Mouse (Mus musculus) myocyte (in vitro differentiated cells): ENCODE measurements around the gene Zdhhc19. TPM values are rescaled to one million over a fixed set of nuclear protein-coding genes. Genes with fewer than 3 reads are reported as not detected.

ENCODE experiments used
- H3K27me3 ChIP-seq: one replicate; pipeline ENCODE4 v1.6.1; 2011; ENCODE audit not compliant: control insufficient read depth, insufficient read depth, insufficient read length
- H3K36me3 ChIP-seq: one replicate; pipeline ENCODE4 v1.6.1; 2011; ENCODE audit not compliant: control insufficient read depth, insufficient read depth
- H3K4me2 ChIP-seq: one replicate; pipeline ENCODE4 v1.6.1; 2011; ENCODE audit warnings: low read depth, control low read depth
- H3K4me3 ChIP-seq: one replicate; pipeline ENCODE4 v1.5.1; 2011; ENCODE audit warnings: mild to moderate bottlenecking, control low read depth, moderate library complexity
- H3K79me2 ChIP-seq: one replicate; pipeline ENCODE4 v1.6.1; 2011; ENCODE audit not compliant: control insufficient read depth, insufficient read depth
- H3ac ChIP-seq: one replicate; pipeline ENCODE4 v1.6.1; 2011; ENCODE audit not compliant: control insufficient read depth, insufficient read length
- CEBPB ChIP-seq: IDR thresholded peaks from 2 replicates; pipeline ENCODE4 v1.6.1; 2011; ENCODE audit warnings: mild to moderate bottlenecking, moderate library complexity; ENCODE audit not compliant: poor library complexity, insufficient read depth, severe bottlenecking
- E2F4 ChIP-seq: IDR thresholded peaks from one replicate; pipeline ENCODE4 v1.6.1; 2011; ENCODE audit warnings: mild to moderate bottlenecking, control low read depth, moderate library complexity; ENCODE audit not compliant: insufficient read depth
- MAX ChIP-seq: IDR thresholded peaks from one replicate; pipeline ENCODE4 v1.6.1; 2011; ENCODE audit warnings: low read depth, mild to moderate bottlenecking, control low read depth
- MYOD1 ChIP-seq, 3 experiments: IDR thresholded peaks; one replicate each; pipeline ENCODE4 v1.6.1; 2011; ENCODE audit warnings: control low read depth in 2 of 3, low read depth in 2 of 3, mild to moderate bottlenecking in 2 of 3, moderate library complexity in 1 of 3; ENCODE audit not compliant: insufficient read length in 2 of 3, control insufficient read depth in 1 of 3
- MYOG ChIP-seq, 3 experiments: IDR thresholded peaks; one replicate each; pipeline ENCODE4 v1.6.1; 2011; ENCODE audit warnings: control low read depth in 2 of 3, low read depth in 2 of 3, mild to moderate bottlenecking in 2 of 3; ENCODE audit not compliant: insufficient read length in 2 of 3, control insufficient read depth in 1 of 3, insufficient read depth in 1 of 3
- POLR2A ChIP-seq: IDR thresholded peaks from one replicate; pipeline ENCODE4 v1.6.1; 2011; ENCODE audit warnings: low read depth, mild to moderate bottlenecking, control low read depth, moderate library complexity; ENCODE audit not compliant: insufficient read length
- POLR2AphosphoS2 ChIP-seq: IDR thresholded peaks from one replicate; pipeline ENCODE4 v1.6.1; 2011; ENCODE audit warnings: low read depth, control low read depth; ENCODE audit not compliant: insufficient read length
- REST ChIP-seq: IDR thresholded peaks from one replicate; pipeline ENCODE4 v1.6.1; 2011; ENCODE audit warnings: mild to moderate bottlenecking, control low read depth, moderate library complexity; ENCODE audit not compliant: insufficient read depth, insufficient read length
- SRF ChIP-seq: IDR thresholded peaks from one replicate; pipeline ENCODE4 v1.6.1; 2011; ENCODE audit warnings: low read depth; ENCODE audit not compliant: control insufficient read depth, insufficient read length
- TCF12 ChIP-seq: IDR thresholded peaks from one replicate; pipeline ENCODE4 v1.6.1; 2011; ENCODE audit warnings: mild to moderate bottlenecking, control low read depth; ENCODE audit not compliant: poor library complexity, insufficient read depth, severe bottlenecking
- TCF3 ChIP-seq: IDR thresholded peaks from one replicate; pipeline ENCODE4 v1.6.1; 2011; ENCODE audit warnings: low read depth, control low read depth; ENCODE audit not compliant: insufficient read length
- USF1 ChIP-seq: IDR thresholded peaks from one replicate; pipeline ENCODE4 v1.6.1; 2011; ENCODE audit warnings: low read depth, mild to moderate bottlenecking, control low read depth, moderate library complexity
- polyA plus RNA-seq: library from polyadenylated mRNA; unstranded; fragments of >200 nt; fragmentation: generic; extraction: Trizol; gene quantifications from one replicate; pipeline ENCODE4 v1.2.1, GENCODE M21; 2012; ENCODE audit warnings: missing spikeins

The Zdhhc19 gene
- polyA plus RNA-seq, 1 experiment = not detected

GRCm38 (mm10) chr16:32609401-32609779 is 113.3 kb downstream of the Zdhhc19 start:
- Histone ChIP-seq H3K79me2 (peaks cover 48% of the 10 kb centered on the region), H3K4me2 (peak overlapping the region; percentile 96), H3K36me3 (no peaks in the 10 kb centered on the region), H3K27me3 (no peaks in the 10 kb centered on the region), H3K4me3 (peak overlapping the region; percentile 72), H3ac (peak overlapping the region; percentile 38)
- TF ChIP-seq TCF3 (no peak), POLR2AphosphoS2 (no peak), REST (no peak), MYOG (IDR thresholded peaks at IDR 0.05; ENCODE audit: control insufficient read depth in 1 of 3, insufficient read depth in 1 of 3, insufficient read length in 2 of 3, low read depth in 2 of 3) (no peak), POLR2A (no peak), TCF12 (no peak), MYOD1 (IDR thresholded peaks at IDR 0.05; ENCODE audit: control insufficient read depth in 1 of 3, insufficient read length in 2 of 3, low read depth in 2 of 3) (no peak), E2F4 (no peak), SRF (no peak), MAX (no peak), CEBPB (no peak)

DNA sequence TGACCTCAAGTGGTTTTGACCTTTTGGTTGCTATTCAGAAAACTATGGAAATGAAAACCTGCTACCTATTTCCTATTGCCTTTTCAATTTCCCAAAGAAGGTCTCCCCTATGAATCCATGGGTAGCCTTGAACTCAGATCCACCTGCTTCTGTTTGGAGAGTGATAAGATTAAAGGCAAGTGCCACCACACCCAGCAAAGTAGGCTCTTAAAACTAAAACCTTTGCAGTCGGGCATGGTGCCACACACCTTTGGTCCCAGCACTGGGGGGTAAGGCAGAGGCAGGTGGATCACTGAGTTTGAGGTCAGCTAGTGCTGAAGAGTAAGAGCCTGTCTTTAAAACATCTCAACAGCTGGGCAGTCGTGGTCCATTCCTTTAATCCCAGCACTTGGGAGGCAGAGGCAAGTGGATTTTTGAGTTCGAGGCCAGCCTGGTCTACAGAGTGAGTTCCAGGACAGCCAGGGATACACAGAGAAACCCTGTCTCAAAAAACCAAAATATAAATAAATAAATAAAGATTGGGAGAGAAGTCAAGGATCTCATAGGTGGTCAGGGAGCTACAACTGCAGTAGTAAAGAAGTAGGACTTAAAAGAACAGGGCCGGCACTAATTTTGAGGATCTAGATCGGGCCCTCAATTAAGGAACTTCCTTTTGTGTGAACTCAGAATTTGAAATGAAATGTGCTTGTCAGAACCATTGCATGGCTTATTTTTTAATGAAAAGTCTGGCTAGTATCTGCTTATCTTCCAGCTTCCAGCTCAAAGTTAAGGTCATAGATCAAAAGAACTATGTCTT is 114.6 kb downstream of the Zdhhc19 start:
- H3K4me3 ChIP-seq = peak overlapping the region; percentile 72
- no peak for TF ChIP-seq REST
- TF ChIP-seq TCF3 = no peak
- no peak for TF ChIP-seq TCF12
- TF ChIP-seq SRF = no peak
- no peak for TF ChIP-seq POLR2A
- TF ChIP-seq MAX = no peak
- TF ChIP-seq CEBPB = no peak
- no peak for TF ChIP-seq USF1
- no peak for TF ChIP-seq POLR2AphosphoS2
- no peak for TF ChIP-seq E2F4
- TF ChIP-seq MYOG (IDR thresholded peaks at IDR 0.05; ENCODE audit: control insufficient read depth in 1 of 3, insufficient read depth in 1 of 3, insufficient read length in 2 of 3, low read depth in 2 of 3) = no peak
- no peak for TF ChIP-seq MYOD1 (IDR thresholded peaks at IDR 0.05; ENCODE audit: control insufficient read depth in 1 of 3, insufficient read length in 2 of 3, low read depth in 2 of 3)

More for the DNA sequence above, 114.6 kb downstream of the Zdhhc19 start:
- Histone ChIP-seq H3K4me2 (peak overlapping the region; percentile 96), H3ac (no peak overlapping the region), H3K36me3 (peaks cover 9% of the 10 kb centered on the region), H3K27me3 (no peaks in the 10 kb centered on the region), H3K79me2 (peaks cover 48% of the 10 kb centered on the region)

Other genes with a start within 250 kb of the Zdhhc19 start
- 3.9 TPM for gene Fbxo45, start 249.1 kb upstream of the Zdhhc19 start, polyA plus RNA-seq
- 6.9 TPM for gene Wdr53, start 249.0 kb upstream of the Zdhhc19 start, polyA plus RNA-seq
- gene Smco1, start 224.8 kb upstream of the Zdhhc19 start, polyA plus RNA-seq = not detected
- gene Rnf168, start 218.8 kb upstream of the Zdhhc19 start, polyA plus RNA-seq = 4.5 TPM
- gene Ubxn7, start 164.0 kb upstream of the Zdhhc19 start, polyA plus RNA-seq = 11.9 TPM
- 0.04 TPM for gene Tm4sf19, start 95.8 kb upstream of the Zdhhc19 start, polyA plus RNA-seq
- 12.7 TPM for gene Tctex1d2, start 76.6 kb upstream of the Zdhhc19 start, polyA plus RNA-seq
- gene Pcyt1a, start 65.3 kb upstream of the Zdhhc19 start, polyA plus RNA-seq = 23.8 TPM
- gene Slc51a, start 8.4 kb upstream of the Zdhhc19 start, polyA plus RNA-seq = 0.28 TPM
- 55.4 TPM for gene Tfrc, start 112.7 kb downstream of the Zdhhc19 start, polyA plus RNA-seq
- 35.0 TPM for gene Tnk2, start 147.6 kb downstream of the Zdhhc19 start, polyA plus RNA-seq
- 0.12 TPM for gene Muc4, start 239.6 kb downstream of the Zdhhc19 start, polyA plus RNA-seq